Mouse (Mus musculus) regulatory T cell (primary cell): ENCODE measurements around the gene Rapgef3.

ENCODE experiments used
- in situ Hi-C: fragments of 300-600 bp; cut with MboI, MseI; formaldehyde crosslinking; loops from one replicate; pipeline ENCODE4 v1.15.1; 2025; ENCODE audit warnings: high pct_unique_total_duplicates

The Rapgef3 gene

DNA sequence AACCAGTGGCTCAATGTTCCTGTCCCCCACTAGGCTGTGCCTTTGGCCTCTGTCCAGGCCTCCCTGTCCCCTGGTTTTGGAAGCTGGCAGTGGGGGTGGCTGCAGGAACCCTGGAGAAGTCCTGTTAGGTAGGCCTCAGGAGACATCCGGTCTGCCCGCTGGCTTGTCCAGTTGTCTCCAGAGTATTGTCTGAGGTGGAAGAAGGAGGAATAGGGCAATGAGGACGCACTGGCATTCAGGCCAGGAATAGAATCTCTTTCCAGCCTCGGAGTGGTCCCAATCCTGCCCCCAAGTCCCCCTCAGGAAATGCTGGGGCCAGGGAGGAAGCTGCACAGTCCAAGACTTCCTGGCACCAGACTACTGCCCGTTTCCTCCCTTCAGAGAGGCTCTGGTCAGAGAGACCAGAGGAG, 6.2 kb upstream of the Rapgef3 start:
- in situ Hi-C loops, result no loop called here

DNA sequence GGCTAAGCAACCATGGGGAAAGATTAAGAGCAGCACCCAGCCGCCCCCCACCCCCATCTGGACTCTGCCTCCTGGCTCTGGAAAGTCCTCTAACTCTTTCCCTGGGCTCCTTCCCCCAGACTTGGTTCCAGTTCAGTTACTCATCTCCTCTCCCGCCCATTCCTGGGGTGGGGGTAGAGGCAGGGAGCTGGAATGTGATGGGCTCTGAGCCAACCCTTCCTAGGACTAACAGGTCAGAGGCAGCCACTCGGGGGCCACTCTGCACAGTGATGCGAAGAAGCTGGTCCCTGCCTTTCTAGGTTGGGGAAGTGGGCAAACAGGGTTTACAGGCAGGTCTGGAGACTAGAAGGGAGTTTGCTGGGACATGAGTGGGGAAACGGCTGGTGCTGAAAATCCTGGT, 5.3 kb upstream of the Rapgef3 start:
- in situ Hi-C loops, result no loop called here

DNA sequence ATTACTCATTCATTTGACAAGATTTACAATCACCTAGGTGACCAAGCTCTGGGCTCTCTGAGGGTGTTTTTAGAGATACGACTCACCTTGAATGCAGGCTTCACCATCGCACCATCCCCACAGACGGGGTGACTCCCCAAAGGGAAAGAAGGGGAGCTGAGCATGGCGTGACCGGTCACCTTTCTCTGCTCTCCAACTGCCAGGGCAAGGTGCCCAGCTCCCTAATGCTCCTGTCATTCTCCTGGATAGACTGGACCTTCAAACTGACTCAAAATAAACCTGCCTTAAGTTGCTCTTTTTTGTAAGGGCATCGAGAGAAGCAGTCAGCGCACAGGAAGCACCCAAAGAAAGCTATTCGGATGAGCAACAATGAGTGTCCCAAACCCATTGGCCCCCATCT, 2.5 kb upstream of the Rapgef3 start:
- in situ Hi-C loops, result no loop called here

DNA sequence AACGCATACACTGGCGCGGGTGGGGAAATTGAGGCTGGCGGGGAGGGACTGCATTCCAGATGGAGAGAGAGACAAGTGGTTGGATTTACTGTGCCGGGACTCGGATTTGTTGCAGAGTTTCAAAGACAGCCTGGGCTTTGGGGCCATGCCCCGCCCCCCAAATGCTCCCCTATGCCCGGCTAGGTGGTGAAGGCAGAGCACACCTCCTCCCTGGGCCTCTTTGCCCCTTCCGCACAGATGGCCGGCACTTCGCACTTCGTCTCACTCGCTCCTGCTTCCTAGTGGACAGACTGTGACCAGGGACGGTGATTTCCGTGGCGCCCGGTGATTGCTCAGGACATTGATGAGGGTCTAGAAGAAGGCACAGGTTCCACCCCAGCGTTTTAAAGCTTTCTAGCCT, 420 bp upstream of the Rapgef3 start:
- in situ Hi-C loops, result loop anchor here (10.0 kb wide), 1 partner anchor 823 kb away; no protein-coding TSS in a partner anchor

DNA sequence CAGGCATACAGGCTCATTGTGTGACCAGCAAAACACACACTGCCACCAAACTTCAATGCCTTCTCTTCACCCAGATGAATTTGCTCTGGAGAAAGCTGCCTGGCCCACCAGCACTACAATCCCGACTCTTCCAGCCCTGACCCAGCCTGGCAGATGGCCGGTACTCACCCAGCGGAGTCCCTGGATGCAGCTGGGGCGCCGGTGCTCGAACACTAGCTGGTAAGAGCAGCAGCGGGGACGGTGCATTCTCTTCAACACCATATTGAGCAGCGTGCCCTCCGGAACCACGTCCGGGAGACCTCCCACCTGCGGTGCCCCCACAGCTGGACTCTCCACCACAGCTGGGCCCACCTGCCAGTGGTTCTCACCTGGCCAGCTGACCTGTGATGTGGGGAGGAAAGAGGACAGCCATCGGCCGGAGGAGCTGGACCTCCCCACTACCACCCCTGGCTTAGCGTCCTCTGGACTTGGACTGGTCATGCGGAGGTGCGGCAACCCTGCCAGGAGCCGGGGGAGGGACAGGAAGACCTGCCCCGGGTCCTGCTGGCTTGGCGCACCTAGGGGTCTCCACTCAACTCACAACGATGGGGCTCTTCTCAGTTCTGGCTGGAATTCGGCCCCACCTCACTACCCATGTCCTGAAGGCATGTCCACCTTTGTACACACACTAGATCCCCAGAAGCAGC, 1.0 kb downstream of the Rapgef3 start:
- in situ Hi-C loops, result loop anchor here (10.0 kb wide), 1 partner anchor 822 kb away; no protein-coding TSS in a partner anchor

DNA sequence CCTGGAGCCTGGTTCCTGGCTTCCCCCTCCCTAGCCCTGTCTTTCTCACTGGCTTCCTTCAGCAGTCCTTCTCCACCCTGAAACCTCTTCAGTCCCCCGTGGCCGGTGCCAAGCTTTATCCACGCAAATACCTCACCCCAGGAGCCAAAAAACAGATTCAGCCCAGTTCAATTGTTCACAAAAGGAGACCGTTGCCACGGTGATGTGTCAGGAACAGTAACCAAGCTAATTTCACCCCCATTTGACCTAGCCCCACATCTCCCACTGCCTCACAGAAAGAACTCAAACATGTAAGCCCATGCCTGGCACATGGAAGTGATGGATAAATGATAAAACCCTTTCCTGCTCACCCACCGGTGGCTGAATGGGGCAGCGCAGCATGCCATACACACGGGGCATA, 1.6 kb downstream of the Rapgef3 start:
- in situ Hi-C loops, result loop anchor here (10.0 kb wide), 1 partner anchor 821 kb away; no protein-coding TSS in a partner anchor

DNA sequence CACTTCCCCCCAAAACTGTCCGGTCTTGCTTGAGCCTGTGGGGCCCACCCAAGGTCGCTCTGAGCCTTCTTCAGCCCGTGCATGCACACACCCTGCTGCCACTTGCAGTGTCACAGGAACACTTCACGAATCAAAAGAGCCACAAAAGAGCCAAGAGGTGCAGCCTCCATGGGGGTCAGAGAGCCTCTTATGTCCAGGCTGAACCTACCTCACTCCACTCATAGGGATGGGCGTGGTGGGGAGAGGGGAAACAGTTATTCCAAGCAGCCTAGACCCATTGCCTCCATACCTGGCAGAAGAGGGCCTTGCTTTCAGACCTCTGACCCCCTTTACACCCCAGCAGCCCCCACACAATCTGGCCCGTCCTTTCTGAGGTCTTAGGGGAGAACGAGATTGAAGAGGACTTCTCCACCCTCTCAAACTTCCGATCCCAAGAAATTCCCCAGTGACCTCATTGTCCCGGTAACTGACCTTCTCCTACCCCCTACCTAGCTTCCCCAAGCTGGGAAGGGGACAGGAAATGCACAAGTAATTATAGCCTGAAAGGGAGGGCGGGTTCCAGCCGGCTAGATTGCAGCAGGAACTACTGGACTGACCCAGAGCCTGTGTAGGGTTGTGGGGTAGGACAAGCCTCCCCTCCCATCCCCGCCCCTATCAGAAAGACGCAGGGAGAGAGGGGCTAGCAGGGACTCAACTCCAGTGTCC, 2.5 kb downstream of the Rapgef3 start:
- in situ Hi-C loops, result loop anchor here (10.0 kb wide), 1 partner anchor 820 kb away; no protein-coding TSS in a partner anchor

DNA sequence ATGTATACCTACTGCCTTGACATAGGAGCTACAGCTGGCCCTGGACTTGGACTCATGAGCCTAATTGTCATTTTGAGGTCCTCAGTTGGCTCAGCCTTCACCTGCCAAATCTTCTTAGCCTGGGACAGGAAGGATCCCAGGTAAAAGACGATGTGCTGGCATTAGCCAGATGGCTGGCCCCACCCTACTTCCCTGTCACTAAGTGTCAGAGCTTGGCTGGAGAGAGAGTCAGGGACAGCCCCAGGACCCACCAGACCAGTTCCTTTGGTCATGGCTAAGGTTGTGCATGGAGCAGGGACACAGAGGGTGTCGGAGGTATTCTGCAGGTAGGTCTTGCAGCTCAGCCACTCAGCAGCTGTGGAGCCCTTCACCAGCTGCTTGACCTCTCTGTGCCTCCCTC, 3.2 kb downstream of the Rapgef3 start:
- in situ Hi-C loops, result loop anchor here (10.0 kb wide), 1 partner anchor 820 kb away; no protein-coding TSS in a partner anchor

DNA sequence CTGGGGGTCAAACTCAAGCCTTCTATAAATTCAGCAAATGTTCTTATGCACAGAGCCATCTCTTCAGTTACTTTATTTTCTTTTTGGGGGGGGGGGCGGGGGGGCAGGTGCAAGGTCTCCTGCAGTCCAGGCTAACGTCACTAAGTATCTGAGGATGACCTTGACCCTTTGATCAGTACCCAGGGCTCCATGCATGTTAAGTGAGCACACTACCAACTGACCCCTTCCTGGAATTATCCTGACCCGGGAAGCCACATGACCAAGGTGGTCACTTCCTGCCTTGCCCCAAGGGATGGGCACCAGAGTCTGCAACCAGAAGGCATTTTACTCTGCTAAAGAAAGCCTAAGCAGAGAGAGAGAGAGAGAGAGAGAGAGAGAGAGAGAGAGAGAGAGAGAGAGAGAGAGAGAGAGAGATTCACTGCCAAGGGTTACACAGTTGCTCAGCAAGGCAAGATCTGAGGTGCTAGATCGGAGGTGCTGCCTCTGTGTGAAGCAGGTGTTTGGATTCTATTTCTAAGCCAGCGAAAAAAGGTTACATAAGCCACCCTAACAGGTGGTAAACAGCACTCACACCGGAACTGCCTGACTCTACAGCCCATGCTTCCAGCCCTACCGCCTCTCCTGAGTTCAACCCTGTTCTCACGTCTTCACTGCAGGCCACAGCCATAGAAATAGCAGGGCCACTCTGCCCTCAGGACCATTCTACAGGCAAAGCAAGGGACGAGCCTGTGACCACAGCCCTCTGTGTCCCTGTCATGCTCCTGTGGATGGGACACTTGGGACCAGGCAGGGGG, 4.3 kb downstream of the Rapgef3 start:
- in situ Hi-C loops, result loop anchor here (10.0 kb wide), 1 partner anchor 819 kb away; no protein-coding TSS in a partner anchor

DNA sequence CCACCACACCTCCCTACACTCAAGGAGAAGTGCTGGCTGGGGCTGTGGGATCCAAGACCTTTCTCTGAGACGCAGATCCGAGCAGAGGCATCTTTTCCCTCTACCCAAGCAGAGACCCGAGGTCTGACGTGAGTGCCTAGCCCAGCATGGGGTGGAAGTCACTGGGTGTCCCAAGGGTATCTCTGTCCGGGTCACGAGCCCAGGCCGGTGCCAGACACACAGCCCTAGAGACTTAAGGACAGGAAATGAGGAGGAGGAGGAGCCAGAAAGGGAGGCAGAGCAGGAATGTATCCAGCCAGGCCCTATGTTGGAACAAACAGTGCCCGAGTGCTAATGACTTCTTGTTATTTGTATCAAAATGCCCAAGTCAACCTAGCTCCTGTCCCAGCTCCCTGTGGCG, 5.0 kb downstream of the Rapgef3 start:
- in situ Hi-C loops, result loop anchor here (10.0 kb wide), 1 partner anchor 818 kb away; no protein-coding TSS in a partner anchor

DNA sequence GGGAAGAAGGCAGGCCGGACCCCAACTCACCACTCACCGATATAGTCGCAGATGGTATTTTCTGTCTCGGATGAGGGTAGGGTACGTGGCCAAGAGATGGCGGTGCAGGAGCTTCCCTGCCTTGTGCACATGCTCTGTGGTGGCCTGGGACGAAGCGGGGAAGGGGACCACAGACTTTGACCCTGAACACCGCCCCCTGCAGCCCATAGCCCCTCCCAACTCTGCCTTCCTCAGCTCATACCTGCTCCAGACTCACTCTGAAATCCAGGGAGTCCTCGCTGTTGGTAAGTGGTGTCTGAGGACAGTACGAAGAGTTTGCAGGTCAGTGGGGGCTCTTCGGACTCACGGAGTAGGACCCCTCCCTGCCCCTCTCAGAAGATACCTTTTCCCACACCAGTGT, 6.3 kb downstream of the Rapgef3 start:
- in situ Hi-C loops, result loop anchor here (10.0 kb wide), 1 partner anchor 817 kb away; no protein-coding TSS in a partner anchor

DNA sequence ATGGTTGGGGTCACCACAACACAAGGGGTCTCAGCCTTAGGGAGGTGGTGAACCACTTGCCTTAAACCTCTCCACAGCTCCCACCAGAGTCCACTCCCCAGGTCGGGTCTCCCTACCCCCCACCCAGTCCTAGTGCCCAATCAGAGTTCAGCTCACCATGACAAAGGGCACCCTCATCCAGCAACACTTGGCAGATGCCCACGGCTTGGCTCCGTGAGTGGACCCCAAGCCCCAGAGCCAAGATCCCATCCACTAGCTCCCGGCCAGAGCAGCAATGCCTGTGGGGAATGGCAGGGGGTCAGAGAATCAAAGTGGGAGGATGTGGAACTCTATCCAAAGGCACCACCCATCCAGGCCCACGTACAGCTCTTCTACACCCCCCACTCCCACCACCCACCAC, 6.8 kb downstream of the Rapgef3 start:
- in situ Hi-C loops, result loop anchor here (10.0 kb wide), 1 partner anchor 816 kb away; no protein-coding TSS in a partner anchor

DNA sequence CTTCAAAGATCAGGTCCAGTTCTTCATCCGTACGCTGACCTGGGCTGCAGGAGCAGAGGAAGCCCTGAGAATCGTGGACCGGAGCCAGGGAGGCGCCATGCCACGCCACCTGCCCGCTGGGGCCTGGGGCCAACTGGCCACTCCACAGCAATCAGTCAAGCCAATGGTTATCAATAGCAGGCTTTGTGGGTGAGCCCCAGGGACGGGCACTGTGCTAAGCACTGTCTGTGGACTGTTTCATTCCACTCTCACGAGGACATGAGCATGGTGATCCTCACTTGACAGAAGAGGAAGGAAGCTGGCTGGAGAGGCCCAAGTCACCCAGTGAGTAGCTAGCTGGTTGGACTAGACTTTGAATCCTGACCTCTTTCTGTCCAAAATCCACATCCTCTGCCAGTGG, 7.8 kb downstream of the Rapgef3 start:
- in situ Hi-C loops, result loop anchor here (10.0 kb wide), 1 partner anchor 815 kb away; no protein-coding TSS in a partner anchor

DNA sequence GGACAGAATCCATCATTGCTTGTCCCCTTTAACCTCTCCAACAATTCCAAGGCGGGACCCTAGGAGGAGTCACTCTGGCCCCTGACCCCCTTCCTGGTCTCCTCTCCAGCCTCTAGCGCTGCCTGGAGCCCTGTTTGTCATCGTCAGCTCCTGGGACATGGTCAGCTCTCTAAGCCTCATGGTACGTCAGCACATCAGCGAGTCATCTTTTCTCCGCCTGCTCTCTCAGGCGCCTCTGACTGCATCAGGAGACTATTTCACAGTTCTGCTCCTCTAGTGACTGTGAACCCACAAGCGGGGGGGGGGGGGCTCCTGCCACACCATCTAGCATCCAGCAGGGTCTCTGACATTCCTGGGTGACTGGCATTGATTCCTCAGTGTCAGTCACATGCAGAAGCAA, 12.4 kb downstream of the Rapgef3 start:
- in situ Hi-C loops, result loop anchor here (5.0 kb wide), 1 partner anchor 88 kb away; no protein-coding TSS in a partner anchor

DNA sequence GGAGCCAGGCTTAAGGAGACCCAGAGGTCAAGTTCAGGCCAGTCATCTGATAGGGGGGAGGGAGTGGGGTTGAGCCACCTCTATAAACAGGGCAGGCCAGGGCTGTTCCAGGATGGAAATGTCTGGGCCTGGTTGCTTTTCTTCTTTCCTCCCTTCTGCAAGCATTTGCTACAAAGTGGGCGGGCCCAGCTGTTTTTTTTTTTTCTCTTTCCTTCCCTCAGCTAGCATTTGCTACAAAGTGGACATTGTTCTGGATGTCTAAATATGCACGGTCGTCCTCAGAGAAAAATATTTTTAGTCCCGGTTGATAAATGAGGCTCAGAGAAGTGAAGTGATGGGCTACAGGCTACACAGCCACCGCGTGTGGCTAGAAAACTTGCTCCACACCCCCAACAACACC, 13.3 kb downstream of the Rapgef3 start:
- in situ Hi-C loops, result no loop called here

DNA sequence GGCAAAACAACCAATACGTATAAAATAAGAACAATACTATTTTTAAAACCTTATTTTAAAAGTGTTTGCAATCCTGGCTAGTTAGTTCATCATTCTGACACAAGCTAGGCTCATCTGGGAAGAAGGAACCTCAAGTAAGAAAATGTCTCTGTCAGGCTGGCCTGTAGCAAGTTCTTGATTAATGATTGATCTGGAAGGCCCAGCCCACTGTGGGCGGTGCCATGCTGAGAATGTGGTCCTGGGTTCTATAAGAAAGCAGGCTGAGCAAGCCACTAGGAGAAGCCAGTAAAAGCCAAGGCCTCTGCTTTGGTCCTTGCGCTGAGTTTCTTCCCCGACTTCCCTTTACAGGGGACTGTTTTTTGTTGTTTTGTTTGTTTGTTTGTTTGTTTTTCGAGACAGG, 15.3 kb downstream of the Rapgef3 start:
- in situ Hi-C loops, result no loop called here

DNA sequence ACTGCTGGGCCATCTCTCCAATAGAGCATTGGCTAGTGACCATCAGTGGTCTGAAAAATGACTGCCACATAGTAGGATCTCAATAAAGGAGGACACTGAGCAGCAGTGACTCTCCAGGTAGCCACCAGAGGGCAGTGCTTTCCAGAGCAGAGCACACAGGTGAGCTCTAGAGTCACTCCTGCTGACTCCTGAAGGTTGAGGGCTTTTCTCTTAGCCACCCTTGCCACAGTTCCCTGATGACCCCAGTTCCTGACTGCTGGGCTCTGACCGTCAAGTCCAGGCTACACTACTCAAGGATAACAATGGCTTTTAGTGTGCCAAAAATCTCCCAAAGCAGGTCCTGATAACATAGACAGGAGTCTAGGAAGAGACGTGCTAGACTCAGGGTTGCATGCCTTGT, 16.1 kb downstream of the Rapgef3 start:
- in situ Hi-C loops, result no loop called here

DNA sequence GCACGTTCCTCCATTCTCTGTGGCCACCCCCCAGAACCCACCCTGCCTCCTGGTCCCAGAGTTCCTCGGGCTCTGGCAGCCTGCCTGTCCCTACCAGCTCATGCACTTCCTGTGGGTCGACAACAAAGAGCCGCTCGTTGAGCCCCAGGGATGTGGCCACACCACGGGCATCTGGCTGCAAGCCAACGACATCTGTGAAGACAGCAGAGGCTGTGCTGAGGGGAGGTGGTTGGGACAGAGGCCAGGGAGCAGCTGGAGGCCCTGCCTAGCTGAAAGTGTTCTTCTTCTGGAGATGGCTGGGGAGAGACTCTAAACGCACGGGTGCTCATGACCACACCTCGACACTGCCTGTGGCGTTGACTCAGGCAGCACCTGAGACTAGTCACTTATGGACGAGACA, 17.1 kb downstream of the Rapgef3 start:
- in situ Hi-C loops, result no loop called here

DNA sequence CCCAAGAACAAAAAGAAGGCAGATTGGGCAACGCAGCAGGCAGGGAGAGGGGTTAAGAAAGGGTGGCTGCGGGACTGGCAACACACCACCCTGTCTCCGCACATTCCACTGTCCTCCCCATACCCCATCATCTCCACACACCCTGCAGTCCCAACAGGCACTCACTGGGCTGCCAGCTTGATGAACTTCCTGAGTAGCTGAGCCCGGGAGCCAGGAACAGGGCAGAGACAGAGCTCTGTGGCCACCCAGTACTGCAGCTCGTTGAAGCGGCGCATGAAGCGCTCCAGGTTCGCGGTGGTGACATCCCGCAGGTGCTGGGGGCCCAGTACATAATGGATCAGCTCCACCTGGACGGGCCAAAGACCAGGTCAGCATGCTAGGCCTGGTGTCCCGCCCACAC, 17.9 kb downstream of the Rapgef3 start:
- in situ Hi-C loops, result no loop called here

DNA sequence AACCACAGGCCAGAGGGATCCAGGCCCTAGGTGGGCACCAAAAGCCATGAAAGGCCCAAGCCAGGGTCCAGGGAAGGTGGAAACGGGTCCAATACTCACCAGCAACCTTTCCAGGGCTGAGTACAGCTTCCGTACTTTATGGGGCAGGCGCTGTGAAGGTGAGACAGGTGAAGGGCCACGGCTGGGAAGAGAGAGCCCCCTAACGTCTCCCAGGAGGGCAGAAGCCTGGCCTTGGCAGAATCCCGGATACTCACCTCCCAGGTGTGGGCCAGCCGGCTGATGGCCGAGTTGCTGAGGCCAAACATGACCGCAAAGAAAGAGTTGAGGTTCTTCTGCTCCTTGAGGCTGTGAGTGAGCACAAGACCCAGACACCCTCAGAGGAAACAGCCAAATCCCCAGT, 18.4 kb downstream of the Rapgef3 start:
- in situ Hi-C loops, result no loop called here

DNA sequence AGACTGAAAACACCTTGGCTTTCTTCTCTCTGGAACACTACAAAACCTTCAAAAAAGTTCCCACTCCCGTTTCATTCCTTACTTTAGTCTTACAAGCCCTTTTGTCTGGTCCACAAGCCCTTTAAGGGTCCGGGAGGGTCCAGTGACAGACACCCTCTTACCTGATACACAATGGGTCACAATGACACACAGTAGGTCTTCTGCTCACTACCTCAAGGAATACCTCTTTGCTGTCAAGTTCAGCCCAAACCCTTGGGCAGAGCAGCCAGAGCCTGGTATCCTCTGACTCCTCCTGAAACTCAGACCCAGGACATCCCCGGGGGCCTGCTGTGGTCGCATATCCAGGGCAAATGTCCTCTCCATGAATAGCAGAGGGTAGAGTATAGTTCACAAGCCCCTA, 18.8 kb downstream of the Rapgef3 start:
- in situ Hi-C loops, result no loop called here

DNA sequence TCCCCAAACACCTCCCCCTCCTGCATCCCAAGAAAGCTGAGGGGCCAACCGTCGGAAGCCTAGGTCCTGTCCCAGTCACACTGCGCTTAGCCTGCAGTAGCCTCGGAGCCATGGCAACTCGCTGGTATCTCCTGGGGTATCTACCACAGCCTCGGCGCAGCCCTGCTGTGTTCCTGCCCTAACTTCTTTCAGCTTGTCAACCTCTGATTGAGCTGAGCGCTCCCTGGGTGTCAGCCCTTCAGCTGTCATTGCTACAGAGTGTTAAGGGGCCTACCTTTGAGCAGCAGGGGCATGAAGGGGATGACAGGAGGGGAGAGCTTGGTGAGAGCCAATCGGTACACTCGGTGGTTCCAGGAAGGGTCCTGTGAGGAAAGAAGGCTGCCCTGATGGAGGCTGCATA, 19.5 kb downstream of the Rapgef3 start:
- in situ Hi-C loops, result no loop called here
